Mouse (Mus musculus) ZHBTc4 (cell line): ENCODE data around the gene Lgals9.
A peak's percentile ranks its signal among the peaks of the same experiment; 100 is the strongest.

Experiments
- DNase-seq: peaks from one replicate; pipeline ENCODE4 v3.0.0-alpha.2; 2011; ENCODE audit warnings: low read depth, low spot score

The Lgals9 gene

GRCm38 (mm10) chr11:78976731-78977510, 7.8 kb downstream of the Lgals9 start:
- DNase-seq, result no peak

- peak; percentile 56 for DNase-seq
Measured at GRCm38 (mm10) chr11:78973381-78974150, 11.2 kb downstream of the Lgals9 start.

DNA sequence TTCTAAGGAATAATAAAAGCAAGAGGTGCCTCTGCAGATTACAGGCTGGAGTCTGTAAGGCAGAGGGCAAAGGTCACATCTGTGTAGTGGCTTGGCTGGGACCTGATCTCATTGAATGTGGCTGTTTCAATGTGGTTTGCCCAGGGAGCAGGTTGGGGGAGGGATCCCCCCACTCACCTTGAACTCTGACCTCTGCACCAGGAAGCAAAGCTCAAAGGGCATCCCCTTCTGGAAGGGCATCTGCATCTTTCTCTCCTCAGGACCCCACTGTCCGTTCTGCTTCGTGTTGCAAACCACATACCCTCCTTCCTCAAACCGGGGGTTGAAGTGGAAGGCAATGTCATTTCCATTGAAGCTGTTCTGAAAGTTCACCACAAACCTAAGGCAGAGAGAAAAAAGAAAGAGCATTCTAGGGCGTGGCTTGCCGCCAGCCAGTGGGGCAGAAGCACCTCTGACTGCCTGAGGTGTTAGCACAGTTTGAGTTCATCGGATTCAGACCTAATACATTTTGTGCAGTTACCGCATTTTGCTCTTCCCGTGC, 11.9 kb downstream of the Lgals9 start:
- peak; percentile 34 for DNase-seq

DNA sequence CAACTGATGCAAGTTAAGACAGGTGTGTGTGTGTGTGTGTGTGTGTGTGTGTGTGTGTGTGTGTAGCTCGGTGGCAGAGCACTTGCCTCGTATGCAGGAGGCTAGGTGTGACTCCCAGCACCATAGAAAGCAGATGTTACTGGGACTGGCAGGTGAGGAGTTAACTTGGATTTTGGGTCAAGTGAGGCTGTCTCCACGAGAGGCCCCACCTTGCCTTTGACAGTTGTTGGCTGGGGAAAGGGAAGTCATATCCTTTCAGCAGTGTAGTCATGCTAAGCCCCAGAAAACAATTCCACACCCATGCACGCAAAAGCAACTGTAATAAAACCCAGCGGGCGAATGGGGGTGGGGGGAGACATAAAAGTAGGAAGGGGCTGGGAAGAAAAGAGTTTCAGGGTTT, 12.4 kb downstream of the Lgals9 start:
- no peak for DNase-seq

- no peak for DNase-seq
Measured at GRCm38 (mm10) chr11:78971746-78972145, 13.0 kb downstream of the Lgals9 start.

GRCm38 (mm10) chr11:78971096-78971495, 13.7 kb downstream of the Lgals9 start:
- DNase-seq, result no peak

GRCm38 (mm10) chr11:78968121-78968520, 16.6 kb downstream of the Lgals9 start:
- DNase-seq, result no peak

DNA sequence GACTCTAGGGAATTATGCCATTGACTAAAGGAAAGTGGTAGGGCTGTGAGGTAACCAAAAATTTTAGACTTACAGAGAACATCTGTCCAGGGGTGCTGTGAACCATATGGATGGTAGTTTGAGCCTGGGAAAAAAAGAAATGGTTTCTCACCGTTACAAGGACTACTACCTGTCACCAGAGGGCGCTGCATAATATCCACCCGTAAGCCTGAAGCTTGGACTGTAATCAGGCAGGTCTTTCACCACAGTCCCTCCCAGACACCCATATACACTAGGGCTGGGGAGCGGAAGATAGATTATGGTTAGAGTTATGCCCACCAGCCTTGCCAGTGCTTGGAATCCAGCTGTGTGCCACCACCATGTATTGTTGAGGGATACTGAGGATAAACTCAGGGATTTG, 17.4 kb downstream of the Lgals9 start:
- DNase-seq, result peak; percentile 81

GRCm38 (mm10) chr11:78961221-78961620, 23.5 kb downstream of the Lgals9 start:
- DNase-seq, result no peak

- DNase-seq, result peak; percentile 26
Measured at GRCm38 (mm10) chr11:78959841-78960520, 24.8 kb downstream of the Lgals9 start.

DNA sequence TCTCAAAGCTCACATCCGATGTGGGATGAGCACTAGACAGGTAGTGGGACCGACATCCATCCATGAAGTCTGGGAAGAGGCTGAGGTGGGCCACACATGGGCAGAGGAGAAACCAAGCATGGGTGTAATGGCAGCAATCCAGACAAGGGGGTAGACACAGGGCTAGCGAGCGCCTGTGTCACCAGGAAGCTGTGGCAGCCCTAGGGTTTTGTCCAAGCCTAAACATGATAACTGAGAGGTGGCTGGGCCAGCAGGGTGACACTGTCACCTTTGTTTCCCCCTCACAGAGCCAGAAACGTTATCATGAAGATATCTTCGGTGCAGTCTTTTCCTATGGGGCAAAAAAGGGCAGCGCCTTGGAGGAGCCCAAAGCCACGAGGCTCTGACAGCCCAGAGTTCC, 25.4 kb downstream of the Lgals9 start:
- no peak for DNase-seq

DNA sequence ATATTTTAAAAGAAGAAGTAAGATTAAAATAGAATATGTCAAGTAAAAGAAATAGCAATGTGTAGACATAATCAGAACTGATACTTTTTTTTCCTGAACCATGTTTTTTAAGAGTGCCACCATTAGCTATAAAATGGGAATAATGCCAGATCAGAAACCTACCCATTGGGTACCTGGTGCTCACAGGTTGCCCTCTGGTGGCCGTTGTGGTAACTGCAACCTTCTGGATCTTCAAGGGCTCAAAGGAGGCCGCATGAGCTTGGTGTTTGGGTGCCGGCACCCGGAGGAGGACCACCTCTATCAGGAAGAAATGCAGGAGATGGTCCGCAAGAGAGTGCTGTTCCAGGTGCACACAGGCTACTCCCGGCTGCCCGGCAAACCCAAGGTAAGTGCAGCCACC, 28.5 kb downstream of the Lgals9 start:
- DNase-seq, result peak; percentile 83

GRCm38 (mm10) chr11:78952467-78952866, 32.3 kb downstream of the Lgals9 start:
- DNase-seq, result peak; percentile 86

- DNase-seq, result no peak
Measured at GRCm38 (mm10) chr11:78950365-78950764, 34.4 kb downstream of the Lgals9 start.

- no peak for DNase-seq
Measured at GRCm38 (mm10) chr11:78943083-78943482, 41.7 kb downstream of the Lgals9 start.

DNA sequence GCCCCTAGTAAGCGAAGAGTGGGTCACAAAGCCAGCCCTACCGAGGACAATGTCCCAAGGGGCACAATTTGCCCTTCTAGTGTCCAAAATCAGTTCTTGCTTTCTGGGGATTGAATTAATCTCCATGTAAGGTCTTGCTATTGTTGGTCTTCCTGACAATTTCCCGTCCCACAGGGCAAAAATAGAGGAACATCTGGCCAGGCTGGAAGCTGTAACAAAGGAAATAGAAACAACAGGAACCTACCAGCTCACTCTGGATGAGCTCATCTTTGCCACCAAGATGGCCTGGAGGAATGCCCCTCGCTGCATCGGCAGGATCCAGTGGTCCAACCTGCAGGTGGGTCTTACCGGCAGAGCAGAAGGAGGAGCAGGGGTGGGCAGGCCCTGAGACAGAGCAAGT, 49.6 kb downstream of the Lgals9 start:
- no peak for DNase-seq

GRCm38 (mm10) chr11:78934727-78935126, 50.0 kb downstream of the Lgals9 start:
- no peak for DNase-seq

DNA sequence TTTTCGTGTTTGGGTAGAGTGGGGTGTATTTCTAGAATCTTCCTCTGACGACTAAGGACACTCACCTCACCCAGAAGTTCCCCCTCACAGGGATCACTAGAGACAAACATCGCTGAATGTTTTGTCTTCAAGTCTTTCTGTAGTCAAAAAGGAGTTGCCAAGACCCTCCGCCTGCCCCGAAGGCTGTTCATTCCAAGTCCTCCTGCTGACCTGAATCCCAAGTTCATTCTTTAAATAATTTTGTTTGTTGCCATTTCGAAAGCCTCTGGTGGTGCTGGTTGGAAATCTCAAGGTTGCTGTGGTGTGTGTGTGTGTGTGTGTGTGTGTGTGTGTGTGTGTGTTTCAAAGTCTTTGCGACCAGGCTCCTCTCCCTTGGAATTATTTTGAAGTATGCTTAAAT, 50.4 kb downstream of the Lgals9 start:
- DNase-seq, result no peak

DNA sequence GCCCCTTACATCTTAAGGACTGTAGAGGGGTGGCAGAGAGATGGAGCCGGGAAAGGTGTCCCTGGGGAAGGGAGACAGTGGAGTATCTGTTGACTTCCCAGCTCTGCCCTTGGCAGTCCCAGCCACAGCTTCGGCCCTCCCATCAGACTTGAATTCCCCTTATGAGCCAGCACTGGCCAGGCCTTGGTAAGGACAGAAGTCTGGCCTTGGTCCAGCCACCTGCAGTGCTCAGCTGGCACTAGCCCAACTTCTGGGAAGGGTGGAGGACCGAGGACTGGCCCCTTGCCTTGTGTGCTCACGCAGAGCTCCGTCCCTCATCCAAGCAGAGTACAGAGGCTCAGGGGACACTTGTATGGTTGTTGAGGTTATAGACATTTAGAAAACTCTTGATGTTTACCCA, 55.4 kb downstream of the Lgals9 start:
- DNase-seq, result no peak

GRCm38 (mm10) chr11:78924916-78925315, 59.8 kb downstream of the Lgals9 start:
- peak; percentile 59 for DNase-seq

DNA sequence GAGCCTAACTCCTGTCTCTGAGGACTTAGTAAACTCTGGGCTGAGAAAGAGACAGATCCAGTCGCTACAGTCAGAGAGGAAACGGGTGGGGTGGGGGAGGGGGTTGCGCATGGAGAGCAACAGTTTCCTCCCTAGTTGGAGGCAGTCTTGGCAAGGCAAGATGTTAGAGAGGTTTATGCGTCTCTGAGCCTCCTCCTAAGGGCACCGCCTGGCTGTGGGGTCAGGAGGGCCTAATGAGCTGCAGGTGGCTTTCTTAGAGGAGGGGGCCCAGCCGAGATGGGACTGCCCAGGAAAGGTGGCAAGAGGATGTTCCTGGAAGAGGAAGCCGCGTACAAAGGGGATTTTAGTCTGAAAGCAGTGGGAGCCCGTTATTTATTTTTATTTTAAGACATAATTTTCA, 60.6 kb downstream of the Lgals9 start:
- DNase-seq, result peak; percentile 30
